Mouse (Mus musculus) gastrocnemius, postnatal 36 days (tissue): ENCODE data around the gene Gtf3c1. TPM values are rescaled to one million over a fixed set of nuclear protein-coding genes. Genes with fewer than 3 reads are reported as not detected.
"Not testable (repeated sequence)": the region's sequence is repeated elsewhere in the genome, so short reads cannot be mapped to it uniquely, and the experiment has no call there.

Experiments
- DNase-seq, 2 experiments: peaks; one replicate each; pipeline ENCODE4 v3.0.0; 2022
- intact Hi-C: fragments of 180-260 bp; cut with DNase I; formaldehyde crosslinking; loops from one replicate; pipeline ENCODE4 v1.15.1; 2025
- total RNA-seq, 2 experiments: library from RNA; stranded (reverse); gene quantifications; 2 replicates each; pipeline ENCODE4 v1.2.3; 2021

The Gtf3c1 gene
- total RNA-seq, 2 experiments from 2014 or later: 32.0 to 32.8 TPM

- intact Hi-C loops, DNase-seq: not testable (repeated sequence)
These were observed 6.0 kb upstream of the Gtf3c1 start for GRCm38 (mm10) chr7:125713542-125714055.

GRCm38 (mm10) chr7:125708100-125708499 is 520 bp upstream of the Gtf3c1 start:
- intact Hi-C loops: no loop called here

GRCm38 (mm10) chr7:125707186-125707585 is 394 bp downstream of the Gtf3c1 start:
- DNase-seq: peak in 1 of 2 experiments; percentile 48
- intact Hi-C loops: no loop called here

More at GRCm38 (mm10) chr7:125708100-125708499, 520 bp upstream of the Gtf3c1 start:
- DNase-seq: no peak

GRCm38 (mm10) chr7:125702791-125703190 is 4.8 kb downstream of the Gtf3c1 start:
- DNase-seq: no peak
- intact Hi-C loops: no loop called here

GRCm38 (mm10) chr7:125694056-125694455 is 13.5 kb downstream of the Gtf3c1 start:
- intact Hi-C loops: no loop called here
- DNase-seq: no peak

GRCm38 (mm10) chr7:125690516-125690915 is 17.1 kb downstream of the Gtf3c1 start:
- no peak for DNase-seq
- intact Hi-C loops: no loop called here

- no peak for DNase-seq
- intact Hi-C loops: loop anchor here (10.0 kb wide), 1 partner anchor 405 kb away; the partner anchor contains the start of gene Gsg1l
These were observed 27.6 kb downstream of the Gtf3c1 start for GRCm38 (mm10) chr7:125679936-125680335.

GRCm38 (mm10) chr7:125678756-125679155 is 28.8 kb downstream of the Gtf3c1 start:
- DNase-seq: no peak
- intact Hi-C loops: loop anchor here (10.0 kb wide), 1 partner anchor 406 kb away; the partner anchor contains the start of gene Gsg1l

GRCm38 (mm10) chr7:125674916-125675315 is 32.7 kb downstream of the Gtf3c1 start:
- intact Hi-C loops: loop anchor here (10.0 kb wide), 1 partner anchor 410 kb away; the partner anchor contains the start of gene Gsg1l
- no peak for DNase-seq

- intact Hi-C loops: loop anchor here (10.0 kb wide), 1 partner anchor 413 kb away; the partner anchor contains the start of gene Gsg1l
- no peak for DNase-seq
These were observed 36.2 kb downstream of the Gtf3c1 start for GRCm38 (mm10) chr7:125671396-125671795.

GRCm38 (mm10) chr7:125670865-125671264 is 36.7 kb downstream of the Gtf3c1 start:
- DNase-seq: no peak
- intact Hi-C loops: loop anchor here (10.0 kb wide), 1 partner anchor 414 kb away; the partner anchor contains the start of gene Gsg1l

- no peak for DNase-seq
- intact Hi-C loops: no loop called here
These were observed 43.9 kb downstream of the Gtf3c1 start for GRCm38 (mm10) chr7:125663654-125664053.

- no peak for DNase-seq
- intact Hi-C loops: no loop called here
These were observed 50.1 kb downstream of the Gtf3c1 start for GRCm38 (mm10) chr7:125657511-125657910.

- intact Hi-C loops: no loop called here
- no peak for DNase-seq
These were observed 58.6 kb downstream of the Gtf3c1 start for GRCm38 (mm10) chr7:125649013-125649412.

GRCm38 (mm10) chr7:125645413-125645812 is 62.2 kb downstream of the Gtf3c1 start:
- intact Hi-C loops: no loop called here
- DNase-seq: no peak

GRCm38 (mm10) chr7:125643880-125644279 is 63.7 kb downstream of the Gtf3c1 start:
- intact Hi-C loops: loop anchor here (5.0 kb wide), 1 partner anchor 222 kb away; no protein-coding TSS in a partner anchor
- DNase-seq: no peak

- DNase-seq: peak in 1 of 2 experiments; percentile 43
- intact Hi-C loops: loop anchor here (5.0 kb wide), 1 partner anchor 167 kb away; no protein-coding TSS in a partner anchor
These were observed 68.7 kb downstream of the Gtf3c1 start for GRCm38 (mm10) chr7:125638870-125639386.

- intact Hi-C loops: loop anchor here (5.0 kb wide), 1 partner anchor 166 kb away; no protein-coding TSS in a partner anchor
- no peak for DNase-seq
These were observed 69.2 kb downstream of the Gtf3c1 start for GRCm38 (mm10) chr7:125638376-125638775.

- no peak for DNase-seq
- intact Hi-C loops: loop anchor here (5.0 kb wide), 1 partner anchor 165 kb away; no protein-coding TSS in a partner anchor
These were observed 70.1 kb downstream of the Gtf3c1 start for GRCm38 (mm10) chr7:125637220-125638140.

GRCm38 (mm10) chr7:125630989-125631388 is 76.6 kb downstream of the Gtf3c1 start:
- DNase-seq: no peak
- intact Hi-C loops: no loop called here

GRCm38 (mm10) chr7:125630317-125630716 is 77.3 kb downstream of the Gtf3c1 start:
- intact Hi-C loops: no loop called here
- no peak for DNase-seq
